ENCODE assay signal across 14 mouse cellular contexts in the genomic region with DNA sequence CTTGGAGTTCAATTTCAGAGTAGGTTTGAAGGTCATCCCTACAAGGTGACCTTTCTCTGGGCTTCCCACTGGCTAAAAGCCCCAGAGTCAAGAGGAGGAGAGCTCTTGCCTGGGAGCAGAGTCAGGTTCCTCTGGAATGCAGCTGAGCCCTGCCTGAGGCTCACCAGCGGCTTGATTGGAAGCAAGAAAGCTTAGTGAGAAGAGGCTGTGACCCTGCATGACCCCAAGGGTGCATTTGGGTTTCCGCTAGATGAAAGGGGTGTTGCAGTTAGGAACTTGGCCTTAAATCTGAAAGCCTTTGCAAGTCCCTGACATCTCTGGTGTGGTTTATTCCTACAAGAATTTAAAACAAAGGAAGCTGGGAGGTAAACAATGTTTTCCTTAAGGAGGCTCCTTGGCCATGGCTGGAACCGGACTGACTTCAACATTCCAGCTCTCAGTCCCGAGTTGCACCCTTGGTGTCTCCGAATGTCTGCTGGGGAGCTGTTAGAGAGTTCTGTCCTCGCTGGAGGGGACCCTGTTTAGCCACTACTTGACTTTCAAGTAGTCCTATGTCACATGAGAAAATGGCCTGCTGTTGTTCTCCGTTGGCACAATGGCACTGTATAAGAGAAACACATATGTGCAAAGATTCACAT. TPM values are rescaled to one million over a fixed set of nuclear protein-coding genes. Genes with fewer than 3 reads are reported as not detected.
DNase-seq lines count a peak whose midpoint lies in the region; ATAC-seq and TF ChIP-seq lines count a peak whose summit lies in the region.
"Had no signal": no experiment of that assay in that cellular context is flagged by ENCODE, and none has a peak within 500 bp of the region (broad histone marks: within the 10 kb centered on the region; RNA-seq: fewer than 3 reads in every experiment).

No protein-coding gene starts in this region.

- no peak overlapping the region for H3K9ac ChIP-seq in hindbrain, embryonic 16.5 days (ENCODE audit: low read depth, low read length)
- no peak overlapping the region for H3K9ac ChIP-seq in midbrain, embryonic 16.5 days (ENCODE audit: low read depth, low read length)
- H3K9ac ChIP-seq in lung, embryonic 14.5 days: no peak overlapping the region
- H3K9ac ChIP-seq: forebrain, postnatal 0 days; liver, postnatal 0 days; neural tube, embryonic 13.5 days had no signal

- TF ChIP-seq CTCF in lung, embryonic 14.5 days (IDR thresholded peaks at IDR 0.05; ENCODE audit: low read depth): no peak

- H3K27ac ChIP-seq in hindbrain, embryonic 10.5 days: 0 out of 2 replicates have a peak overlapping the region, but pooled peaks have one; percentile 12
- no peak overlapping the region for H3K27ac ChIP-seq in hindbrain, embryonic 16.5 days (ENCODE audit: low read depth, low read length)
- H3K27ac ChIP-seq in midbrain, embryonic 10.5 days (replicated peaks): no peak overlapping the region
- no peak overlapping the region for H3K27ac ChIP-seq in midbrain, embryonic 16.5 days (ENCODE audit: low read length)
- no peak overlapping the region; the same call in 1 of the 2 replicates for H3K27ac ChIP-seq in lung, embryonic 14.5 days (ENCODE audit: low read depth)
- H3K27ac ChIP-seq: neural tube, embryonic 13.5 days had no signal

- H3K9me3 ChIP-seq in hindbrain, embryonic 10.5 days: no peaks in the 10 kb centered on the region
- no peaks in the 10 kb centered on the region for H3K9me3 ChIP-seq in hindbrain, embryonic 16.5 days (ENCODE audit: control insufficient read depth, low read length)
- no peaks in the 10 kb centered on the region for H3K9me3 ChIP-seq in midbrain, embryonic 10.5 days (replicated peaks)
- H3K9me3 ChIP-seq in midbrain, embryonic 16.5 days (replicated peaks; ENCODE audit: control insufficient read depth, low read length, poor library complexity, severe bottlenecking): no peaks in the 10 kb centered on the region
- H3K9me3 ChIP-seq in lung, embryonic 14.5 days (ENCODE audit: low read depth, low read length): no peaks in the 10 kb centered on the region
- H3K9me3 ChIP-seq: neural tube, embryonic 13.5 days had no signal

- DNase-seq in hindbrain, embryonic 10.5 days (ENCODE audit: low spot score): peak; percentile 42
- peak; percentile 27 for DNase-seq in midbrain, embryonic 10.5 days (ENCODE audit: low spot score)
- DNase-seq in lung, embryonic 14.5 days: peak; percentile 57
- DNase-seq in yolk sac, embryonic 10.5 days (ENCODE audit: low spot score): peak; percentile 44
- DNase-seq in spleen, adult 18-20 months: no peak
- DNase-seq: adrenal gland, postnatal 14 days; cerebellum, postnatal 25 days; forebrain, postnatal 0 days; gastrocnemius, postnatal 10 days; liver, postnatal 0 days had no signal

- no peak overlapping the region for H3K4me2 ChIP-seq in hindbrain, embryonic 16.5 days (ENCODE audit: low read length)
- no peak overlapping the region for H3K4me2 ChIP-seq in midbrain, embryonic 16.5 days (ENCODE audit: low read length)
- no peak overlapping the region for H3K4me2 ChIP-seq in lung, embryonic 14.5 days
- H3K4me2 ChIP-seq: neural tube, embryonic 13.5 days had no signal

- 59% methylated on average over 7 of the region's 7 CpGs for WGBS in hindbrain, embryonic 10.5 days
- 70% methylated on average over 7 of the region's 7 CpGs for WGBS in hindbrain, embryonic 16.5 days
- WGBS in midbrain, embryonic 10.5 days: 62% methylated on average over 7 of the region's 7 CpGs
- WGBS in midbrain, embryonic 16.5 days: 63% methylated on average over 7 of the region's 7 CpGs
- 31% methylated on average over 7 of the region's 7 CpGs for WGBS in lung, embryonic 14.5 days

- no peaks in the 10 kb centered on the region for H3K36me3 ChIP-seq in hindbrain, embryonic 10.5 days
- no peaks in the 10 kb centered on the region for H3K36me3 ChIP-seq in hindbrain, embryonic 16.5 days (ENCODE audit: control insufficient read depth, insufficient read depth, low read length)
- H3K36me3 ChIP-seq in midbrain, embryonic 10.5 days: no peaks in the 10 kb centered on the region
- H3K36me3 ChIP-seq in midbrain, embryonic 16.5 days (ENCODE audit: control insufficient read depth, insufficient read depth, low read length): no peaks in the 10 kb centered on the region
- 0 out of 2 replicates have a peak, but pooled peaks cover 5% of the 10 kb centered on the region for H3K36me3 ChIP-seq in lung, embryonic 14.5 days (ENCODE audit: insufficient read depth)
- H3K36me3 ChIP-seq: neural tube, embryonic 13.5 days had no signal

- peaks cover 12% of the 10 kb centered on the region for H3K4me1 ChIP-seq in hindbrain, embryonic 10.5 days (replicated peaks)
- H3K4me1 ChIP-seq in hindbrain, embryonic 16.5 days (ENCODE audit: control insufficient read depth, insufficient read depth, low read depth, low read length): no peaks in the 10 kb centered on the region
- H3K4me1 ChIP-seq in midbrain, embryonic 10.5 days: peaks cover 7% of the 10 kb centered on the region
- H3K4me1 ChIP-seq in midbrain, embryonic 16.5 days (ENCODE audit: control insufficient read depth, insufficient read depth, low read length): no peaks in the 10 kb centered on the region
- peaks cover 8% of the 10 kb centered on the region; the same call in 1 of the 2 replicates for H3K4me1 ChIP-seq in lung, embryonic 14.5 days (ENCODE audit: insufficient read depth)
- H3K4me1 ChIP-seq: neural tube, embryonic 13.5 days had no signal

- no peaks in the 10 kb centered on the region for H3K27me3 ChIP-seq in hindbrain, embryonic 10.5 days (ENCODE audit: insufficient read depth, poor library complexity, severe bottlenecking)
- no peaks in the 10 kb centered on the region for H3K27me3 ChIP-seq in hindbrain, embryonic 16.5 days (replicated peaks; ENCODE audit: control insufficient read depth, insufficient read depth, low read length)
- H3K27me3 ChIP-seq in midbrain, embryonic 10.5 days (ENCODE audit: low read depth, poor library complexity, severe bottlenecking): no peaks in the 10 kb centered on the region
- H3K27me3 ChIP-seq in midbrain, embryonic 16.5 days (ENCODE audit: control insufficient read depth, insufficient read depth, low read depth, low read length): no peaks in the 10 kb centered on the region
- H3K27me3 ChIP-seq in lung, embryonic 14.5 days (ENCODE audit: insufficient read depth, low read length): no peaks in the 10 kb centered on the region
- H3K27me3 ChIP-seq: neural tube, embryonic 13.5 days had no signal

- no peak overlapping the region for H3K4me3 ChIP-seq in hindbrain, embryonic 10.5 days
- no peak overlapping the region for H3K4me3 ChIP-seq in hindbrain, embryonic 16.5 days (ENCODE audit: low read length)
- no peak overlapping the region for H3K4me3 ChIP-seq in midbrain, embryonic 10.5 days
- H3K4me3 ChIP-seq in midbrain, embryonic 16.5 days (ENCODE audit: low read depth, low read length): no peak overlapping the region
- H3K4me3 ChIP-seq in lung, embryonic 14.5 days (ENCODE audit: low read depth, low read length): no peak overlapping the region
- H3K4me3 ChIP-seq: neural tube, embryonic 13.5 days had no signal

- no peak for ATAC-seq in hindbrain, embryonic 16.5 days
- no peak for ATAC-seq in midbrain, embryonic 16.5 days
- ATAC-seq in lung, embryonic 14.5 days (ENCODE audit: insufficient read depth): peak; percentile 56
- ATAC-seq in megakaryocyte progenitor cell, adult 5-6 weeks (replicated peaks; ENCODE audit: poor library complexity): no peak
- ATAC-seq: forebrain, postnatal 0 days; liver, postnatal 0 days had no signal

RNA-seq across cellular contexts. Expression of gene Edn3, which starts 8.6 kb away (rescaled TPM):
- 13.2 and 15.5 TPM in 2 replicates for polyA plus RNA-seq in hindbrain, embryonic 10.5 days (2016; fragmentation: Nextera tagmentation; extraction: Ambion mirVana)
- polyA plus RNA-seq in hindbrain, embryonic 16.5 days (2015; fragmentation: Nextera tagmentation; extraction: Ambion mirVana): 7.3 and 7.5 TPM in 2 replicates
- polyA plus RNA-seq in midbrain, embryonic 10.5 days (2016; fragmentation: Nextera tagmentation; extraction: Ambion mirVana): 8.4 and 9.6 TPM in 2 replicates
- polyA plus RNA-seq in midbrain, embryonic 16.5 days (2015; fragmentation: Nextera tagmentation; extraction: Ambion mirVana): 5.5 and 5.6 TPM in 2 replicates
- 24.2 and 26.0 TPM in 2 replicates for polyA plus RNA-seq in lung, embryonic 14.5 days (2014; fragmentation: Nextera tagmentation; extraction: Ambion mirVana)
- 0.12 TPM in 1 of 2 replicates, not detected in the other for total RNA-seq in megakaryocyte progenitor cell, adult 5-6 weeks (2015)
- not detected in 2 replicates for total RNA-seq in megakaryocyte progenitor cell, adult 5-6 weeks (2017)

Comparison
In these comparisons a context has a peak if more than half of its experiments do, and no peak if none do; other contexts are left out.
1. DNase-seq: peak in hindbrain, embryonic 10.5 days (single experiment), midbrain, embryonic 10.5 days (single experiment), lung, embryonic 14.5 days (single experiment) and yolk sac, embryonic 10.5 days (single experiment); none in spleen, adult 18-20 months (0 of 2).